Mouse (Mus musculus): ENCODE measurements around the gene Tbc1d24.

- TF ChIP-seq CTCF (IDR thresholded peaks at IDR 0.05; ENCODE audit: control insufficient read depth, insufficient read depth, low read length): no peak
- no peak for TF ChIP-seq POLR2A (IDR thresholded peaks at IDR 0.05; ENCODE audit: borderline replicate concordance, control insufficient read depth, low read depth, low read length)
Observed at GRCm38 (mm10) chr17:24191481-24191880, 13.9 kb downstream of the Tbc1d24 start.
